Mouse (Mus musculus) layer of hippocampus, postnatal 36 days (tissue): ENCODE results near the gene Tpcn1. TPM values are rescaled to one million over a fixed set of nuclear protein-coding genes. Genes with fewer than 3 reads are reported as not detected.
"Not testable (repeated sequence)": the region's sequence is repeated elsewhere in the genome, so short reads cannot be mapped to it uniquely, and the experiment has no call there.

Source experiments
- DNase-seq, 2 experiments: peaks; one replicate each; pipeline ENCODE4 v3.0.0; 2022
- total RNA-seq, 2 experiments: library from RNA; stranded (reverse); gene quantifications; 2 replicates each; pipeline ENCODE4 v1.2.3; 2021

Tpcn1 gene
- total RNA-seq, 2 experiments from 2014 or later: 35.0 to 36.4 TPM

GRCm38 (mm10) chr5:120510982-120511642 lies 77.4 kb downstream of the Tpcn1 start, which contains the start of gene Slc8b1:
Slc8b1 (plus strand) TSS chr5:120511168.
- peak; percentile 85 to 89 for DNase-seq

GRCm38 (mm10) chr5:120507311-120507710 lies 81.2 kb downstream of the Tpcn1 start:
- no peak for DNase-seq

GRCm38 (mm10) chr5:120506490-120506889 lies 82.0 kb downstream of the Tpcn1 start:
- no peak for DNase-seq

GRCm38 (mm10) chr5:120505781-120506180 lies 82.7 kb downstream of the Tpcn1 start:
- DNase-seq: no peak

- DNase-seq: peak; percentile 64 to 68
These were observed 83.1 kb downstream of the Tpcn1 start for GRCm38 (mm10) chr5:120505368-120505767.

GRCm38 (mm10) chr5:120503144-120503795 lies 85.2 kb downstream of the Tpcn1 start, which contains the start of gene Plbd2:
Plbd2 (minus strand) TSS chr5:120503625.
- peak; percentile 70 to 71 for DNase-seq

- no peak for DNase-seq
These were observed 85.8 kb downstream of the Tpcn1 start for GRCm38 (mm10) chr5:120502675-120503143.

GRCm38 (mm10) chr5:120502147-120502621 lies 86.3 kb downstream of the Tpcn1 start:
- DNase-seq: peak; percentile 50 to 68

GRCm38 (mm10) chr5:120500609-120501008 lies 87.9 kb downstream of the Tpcn1 start:
- DNase-seq: not testable (repeated sequence)

GRCm38 (mm10) chr5:120499202-120499601 lies 89.3 kb downstream of the Tpcn1 start:
- no peak for DNase-seq

GRCm38 (mm10) chr5:120497071-120497470 lies 91.4 kb downstream of the Tpcn1 start:
- DNase-seq: no peak

- no peak for DNase-seq
These were observed 92.7 kb downstream of the Tpcn1 start for GRCm38 (mm10) chr5:120495703-120496226.

GRCm38 (mm10) chr5:120495064-120495702 lies 93.3 kb downstream of the Tpcn1 start:
- DNase-seq: peak in 1 of 2 experiments; percentile 34

- no peak for DNase-seq
These were observed 94.5 kb downstream of the Tpcn1 start for GRCm38 (mm10) chr5:120493873-120494395.

GRCm38 (mm10) chr5:120493440-120493839 lies 95.0 kb downstream of the Tpcn1 start:
- peak; percentile 26 to 29 for DNase-seq

- no peak for DNase-seq
These were observed 96.0 kb downstream of the Tpcn1 start for GRCm38 (mm10) chr5:120492437-120492836.

GRCm38 (mm10) chr5:120490679-120491192 lies 97.7 kb downstream of the Tpcn1 start:
- DNase-seq: peak; percentile 49 to 57

GRCm38 (mm10) chr5:120487844-120488243 lies 100.6 kb downstream of the Tpcn1 start:
- DNase-seq: no peak
